Mouse (Mus musculus) R1 (cell line): ENCODE results near the gene Tbc1d9.

ENCODE experiments used
- DNase-seq: peaks from one replicate; pipeline ENCODE4 v3.0.0-alpha.2; 2018; ENCODE audit warnings: low read depth, low spot score

Tbc1d9 gene

GRCm38 (mm10) chr8:83165235-83165930 is at the start of gene Tbc1d9:
TSS of gene Tbc1d9 (plus strand) at chr8:83165352.
- peak; percentile 94 for DNase-seq

GRCm38 (mm10) chr8:83135086-83135485 is 30.1 kb upstream of the Tbc1d9 start:
- DNase-seq: no peak

GRCm38 (mm10) chr8:83140068-83140467 is 25.1 kb upstream of the Tbc1d9 start:
- no peak for DNase-seq

GRCm38 (mm10) chr8:83140701-83141111 is 24.4 kb upstream of the Tbc1d9 start:
- DNase-seq: no peak

GRCm38 (mm10) chr8:83141358-83141757 is 23.8 kb upstream of the Tbc1d9 start:
- no peak for DNase-seq

- DNase-seq: no peak
These were observed 20.6 kb upstream of the Tbc1d9 start for GRCm38 (mm10) chr8:83144601-83145000.

GRCm38 (mm10) chr8:83145421-83145820 is 19.7 kb upstream of the Tbc1d9 start:
- no peak for DNase-seq

GRCm38 (mm10) chr8:83149124-83149523 is 16.0 kb upstream of the Tbc1d9 start:
- DNase-seq: no peak

GRCm38 (mm10) chr8:83152055-83152454 is 13.1 kb upstream of the Tbc1d9 start:
- no peak for DNase-seq

GRCm38 (mm10) chr8:83152470-83152869 is 12.7 kb upstream of the Tbc1d9 start:
- no peak for DNase-seq

GRCm38 (mm10) chr8:83155110-83155509 is 10.0 kb upstream of the Tbc1d9 start:
- DNase-seq: no peak

GRCm38 (mm10) chr8:83158971-83159370 is 6.2 kb upstream of the Tbc1d9 start:
- no peak for DNase-seq

GRCm38 (mm10) chr8:83159615-83160014 is 5.5 kb upstream of the Tbc1d9 start:
- peak; percentile 98 for DNase-seq

- peak; percentile 80 for DNase-seq
These were observed 4.5 kb upstream of the Tbc1d9 start for GRCm38 (mm10) chr8:83160613-83161012.

- DNase-seq: no peak
These were observed 1.0 kb downstream of the Tbc1d9 start, which contains the start of gene Gm10645 for GRCm38 (mm10) chr8:83165931-83166867. TSS of gene Gm10645 (minus strand) at chr8:83166170.

GRCm38 (mm10) chr8:83167932-83168331 is 2.8 kb downstream of the Tbc1d9 start:
- no peak for DNase-seq

GRCm38 (mm10) chr8:83169127-83169526 is 4.0 kb downstream of the Tbc1d9 start:
- DNase-seq: no peak

- peak; percentile 44 for DNase-seq
These were observed 4.6 kb downstream of the Tbc1d9 start for GRCm38 (mm10) chr8:83169709-83170108.

GRCm38 (mm10) chr8:83170894-83171293 is 5.7 kb downstream of the Tbc1d9 start:
- DNase-seq: no peak

- DNase-seq: no peak
These were observed 10.5 kb downstream of the Tbc1d9 start for GRCm38 (mm10) chr8:83175680-83176079.

GRCm38 (mm10) chr8:83176785-83177184 is 11.6 kb downstream of the Tbc1d9 start:
- no peak for DNase-seq
